In the genomic region with DNA sequence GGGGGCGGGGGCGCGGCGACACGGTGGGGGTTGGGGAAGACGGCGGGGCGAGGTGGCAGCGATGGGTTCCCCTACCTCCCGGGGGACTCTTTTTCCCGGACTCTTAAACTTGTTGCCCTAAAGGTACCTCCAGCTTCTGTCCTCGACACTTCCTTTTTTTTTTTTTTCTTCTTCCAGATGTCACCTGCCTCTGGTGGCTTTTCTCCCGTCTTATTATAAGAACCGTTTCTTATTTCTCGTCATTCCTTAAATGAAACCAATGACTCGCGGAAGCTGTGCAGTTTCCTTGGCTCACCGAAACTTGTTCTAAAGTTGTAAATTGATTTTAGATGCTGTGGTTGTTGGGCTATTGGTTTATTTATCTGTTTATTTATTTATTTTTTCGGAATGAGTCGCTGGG, we compare ENCODE assay signal across 8 mouse cellular contexts. TPM values are rescaled to one million over a fixed set of nuclear protein-coding genes. Genes with fewer than 3 reads are reported as not detected.
DNase-seq lines count a peak whose midpoint lies in the region; ATAC-seq and TF ChIP-seq lines count a peak whose summit lies in the region.

No protein-coding gene starts in this region.

- WGBS in heart, adult 2 months, result 6% methylated on average over 16 of the region's 20 CpGs
- WGBS in forebrain, embryonic 11.5 days, result 2% methylated on average over 20 of the region's 20 CpGs
- 2% methylated on average over 20 of the region's 20 CpGs for WGBS in liver, embryonic 13.5 days (ENCODE audit: insufficient replicate concordance)

- no peak for TF ChIP-seq POLR2A in heart, adult 2 months (IDR thresholded peaks at IDR 0.05; ENCODE audit: insufficient read depth, low read depth, low read length)

- H3K9ac ChIP-seq in heart, adult 2 months (ENCODE audit: low read depth, low read length), result peak overlapping the region; percentile 100
- H3K9ac ChIP-seq in forebrain, embryonic 11.5 days (ENCODE audit: low read length), result peak overlapping the region; percentile 92
- H3K9ac ChIP-seq in liver, embryonic 13.5 days, result peak overlapping the region; percentile 97

- H3K27me3 ChIP-seq in heart, adult 2 months (ENCODE audit: control insufficient read depth, insufficient read depth, low read length), result no peaks in the 10 kb centered on the region
- no peaks in the 10 kb centered on the region for H3K27me3 ChIP-seq in forebrain, embryonic 11.5 days (ENCODE audit: control insufficient read depth, insufficient read depth, low read length)
- peaks cover 37% of the 10 kb centered on the region for H3K27me3 ChIP-seq in liver, embryonic 13.5 days

- H3K36me3 ChIP-seq in heart, adult 2 months (ENCODE audit: control insufficient read depth, insufficient read depth, low read length), result peaks cover 7% of the 10 kb centered on the region
- H3K36me3 ChIP-seq in forebrain, embryonic 11.5 days (ENCODE audit: control insufficient read depth, insufficient read depth, low read length), result no peaks in the 10 kb centered on the region
- H3K36me3 ChIP-seq in liver, embryonic 13.5 days, result no peaks in the 10 kb centered on the region

- peak overlapping the region; percentile 66 for H3K4me2 ChIP-seq in forebrain, embryonic 11.5 days (ENCODE audit: low read depth, low read length, severe bottlenecking)
- peak overlapping the region; percentile 89 for H3K4me2 ChIP-seq in liver, embryonic 13.5 days

- no peak for TF ChIP-seq EP300 in heart, adult 2 months (IDR thresholded peaks at IDR 0.05; ENCODE audit: insufficient read depth, low read depth, low read length)

- H3K4me3 ChIP-seq in heart, adult 2 months, result peak overlapping the region; percentile 73
- H3K4me3 ChIP-seq in forebrain, embryonic 11.5 days (ENCODE audit: low read depth, low read length), result peak overlapping the region; percentile 100
- H3K4me3 ChIP-seq in liver, embryonic 13.5 days (replicated peaks), result peak overlapping the region; percentile 99

- H3K79me2 ChIP-seq in heart, adult 2 months (replicated peaks; ENCODE audit: control insufficient read depth, insufficient read depth, low read length), result peaks cover 5% of the 10 kb centered on the region

- intact Hi-C loops in heart, adult 2 months (cut with DNase I), result loop anchor here (1.0 kb wide), 2 partner anchors 13 to 53 kb away; no protein-coding TSS in a partner anchor
- intact Hi-C loops in heart, postnatal 10 days (cut with DNase I), result loop anchor here (1.0 kb wide), 1 partner anchor 52 kb away; no protein-coding TSS in a partner anchor

- no peak overlapping the region; the same call in 1 of the 2 replicates for H3K27ac ChIP-seq in heart, adult 2 months
- peak overlapping the region; percentile 77; the same call in 1 of the 2 replicates for H3K27ac ChIP-seq in forebrain, embryonic 11.5 days (ENCODE audit: low read depth, low read length)
- peak overlapping the region; percentile 79; the same call in 1 of the 2 replicates for H3K27ac ChIP-seq in liver, embryonic 13.5 days

- H3K9me3 ChIP-seq in forebrain, embryonic 11.5 days (ENCODE audit: control insufficient read depth, low read length), result no peaks in the 10 kb centered on the region
- no peaks in the 10 kb centered on the region for H3K9me3 ChIP-seq in liver, embryonic 13.5 days (replicated peaks)

- no peak for TF ChIP-seq CTCF in heart, adult 2 months (IDR thresholded peaks at IDR 0.05)

- no peak for DNase-seq in heart, adult 2 months
- no peak for DNase-seq in heart, postnatal 10 days
- peak; percentile 6 for DNase-seq in 3T3-L1 (ENCODE audit: low read depth, low spot score)
- no peak for DNase-seq in forebrain, embryonic 11.5 days (ENCODE audit: low spot score)
- no peak for DNase-seq in liver, embryonic 13.5 days
- no peak for DNase-seq in T-cell, adult 2 months (ENCODE audit: low spot score)
- DNase-seq in adrenal gland, postnatal 10 days, result no peak

- H3K4me1 ChIP-seq in heart, adult 2 months (ENCODE audit: control insufficient read depth, insufficient read depth, low read length), result peaks cover 12% of the 10 kb centered on the region
- peaks cover 8% of the 10 kb centered on the region; the same call in 1 of the 2 replicates for H3K4me1 ChIP-seq in forebrain, embryonic 11.5 days (replicated peaks; ENCODE audit: control insufficient read depth, insufficient read depth, low read length)
- peaks cover 54% of the 10 kb centered on the region for H3K4me1 ChIP-seq in liver, embryonic 13.5 days (replicated peaks)

- no peak for ATAC-seq in forebrain, embryonic 11.5 days (replicated peaks; ENCODE audit: low FRiP score)
- ATAC-seq in liver, embryonic 13.5 days (ENCODE audit: low read depth), result no peak
- ATAC-seq in activated CD4-positive, CD25-positive, alpha-beta regulatory T cell, adult 4 months, result no peak

RNA-seq across cellular contexts. Expression of a gene that starts 0.7 kb away (rescaled TPM):
- total RNA-seq in heart, adult 2 months (2021), result 10 to 100 TPM; 27.9 to 30.3 TPM
- polyA plus RNA-seq in heart, adult 2 months (2012; rRNA removed), result 12.5 and 18.2 TPM in 2 replicates
- total RNA-seq in heart, postnatal 10 days (2021), result 10 to 100 TPM; 19.9 to 22.6 TPM
- polyA plus RNA-seq in forebrain, embryonic 11.5 days (2014; fragmentation: Nextera tagmentation; extraction: Ambion mirVana), result 7.8 and 8.3 TPM in 2 replicates
- 2.0 and 2.3 TPM in 2 replicates for polyA plus RNA-seq in liver, embryonic 13.5 days (2015; fragmentation: Nextera tagmentation; extraction: Ambion mirVana)
- 10 to 100 TPM; 21.9 to 24.4 TPM for total RNA-seq in adrenal gland, postnatal 10 days (2021)
- polyA plus RNA-seq in activated CD4-positive, CD25-positive, alpha-beta regulatory T cell, adult 4 months (2017; shearing (Covaris generic)), result 1 to 10 TPM; 3.7 to 4.3 TPM
